Mouse (Mus musculus) liver, embryonic 14.5 days (tissue): ENCODE measurements around the gene Srpx2. TPM values are rescaled to one million over a fixed set of nuclear protein-coding genes. Genes with fewer than 3 reads are reported as not detected.

Source experiments
- ATAC-seq: fragments of 200-750 bp; cut with Nextera tagmentation; 2 replicates; pipeline ENCODE4 v1.8.0; 2017; ENCODE audit warnings: moderate number of reproducible peaks, mild to moderate bottlenecking, moderate library complexity; ENCODE audit not compliant: insufficient read depth
- DNase-seq, 3 experiments: peaks; one replicate each; pipeline ENCODE4 v3.0.0-alpha.2; 2012 to 2013; ENCODE audit warnings: low read depth in 3 of 3, low spot score in 3 of 3
- H3K27ac ChIP-seq: fragments of 300-500 bp; sonication (generic); 2 replicates; pipeline ENCODE4 v1.5.1; 2014; ENCODE audit warnings: moderate library complexity, mild to moderate bottlenecking, control low read depth, inconsistent platforms
- H3K27me3 ChIP-seq: fragments of 300-500 bp; sonication (generic); 2 replicates; pipeline ENCODE4 v1.6.1; 2014; ENCODE audit warnings: mild to moderate bottlenecking, low read length, moderate library complexity; ENCODE audit not compliant: control insufficient read depth, insufficient read depth
- H3K36me3 ChIP-seq: fragments of 300-500 bp; sonication (generic); replicated peaks from 2 replicates; pipeline ENCODE4 v1.6.1; 2014; ENCODE audit warnings: low read depth; ENCODE audit not compliant: control insufficient read depth, insufficient read depth
- H3K4me1 ChIP-seq, 2 experiments: fragments of 200-500 bp in 1 of 2; fragments of 300-500 bp in 1 of 2; sonication (generic) in 1 of 2; replicated peaks; 2 replicates each; pipeline ENCODE4 v1.6.1; 2012 to 2014; ENCODE audit warnings: antibody characterized with exemption in 1 of 2, inconsistent platforms in 1 of 2, low read length in 1 of 2; ENCODE audit not compliant: control insufficient read depth in 2 of 2, insufficient read depth in 2 of 2
- H3K4me2 ChIP-seq: fragments of 300-500 bp; sonication (generic); 2 replicates; pipeline ENCODE4 v1.6.1; 2014; ENCODE audit warnings: low read depth, mild to moderate bottlenecking, control low read depth, moderate library complexity
- H3K4me3 ChIP-seq, 2 experiments: fragments of 200-500 bp in 1 of 2; fragments of 300-500 bp in 1 of 2; sonication (generic) in 1 of 2; 2 replicates each; pipeline ENCODE4 v1.5.1; 2012 to 2014; ENCODE audit warnings: low read depth in 2 of 2, low read length in 2 of 2, mild to moderate bottlenecking in 2 of 2, control low read depth in 1 of 2, inconsistent platforms in 1 of 2, moderate library complexity in 1 of 2; ENCODE audit not compliant: insufficient read depth in 1 of 2
- H3K9ac ChIP-seq: fragments of 300-500 bp; sonication (generic); replicated peaks from 2 replicates; pipeline ENCODE4 v1.6.1; 2014; ENCODE audit warnings: mild to moderate bottlenecking, control low read depth, moderate library complexity
- H3K9me3 ChIP-seq: fragments of 300-500 bp; sonication (generic); 2 replicates; pipeline ENCODE4 v1.6.1; 2016; ENCODE audit warnings: low read length, mixed read lengths; ENCODE audit not compliant: control insufficient read depth
- CTCF ChIP-seq: IDR thresholded peaks from 2 replicates; pipeline ENCODE4 v1.5.1; 2016; ENCODE audit warnings: antibody characterized with exemption, low read depth, control low read depth
- EP300 ChIP-seq: IDR thresholded peaks from 2 replicates; pipeline ENCODE4 v1.6.1; 2016; ENCODE audit warnings: antibody characterized with exemption, low read depth
- WGBS: fragments of 180-500 bp; shearing (Covaris S2); extraction: QIAGEN DNeasy Blood & Tissue Kit; methylation state at CpG from one replicate; pipeline ENCODE4 v1.1.7; 2014; ENCODE audit not compliant: insufficient replicate concordance; 5-methylcytosine and 5-hydroxymethylcytosine counted together
- polyA plus RNA-seq, 2 experiments: library from polyadenylated mRNA; depleted of rRNA in 1 of 2; stranded (reverse) in 1 of 2; unstranded in 1 of 2; fragments of >200 nt; fragmentation: Nextera tagmentation in 1 of 2; extraction: Ambion mirVana in 1 of 2; gene quantifications; 2 replicates each; pipeline versions ENCODE4 v1.2.1 to v1.2.3; 2012 to 2014

Gene Srpx2
- polyA plus RNA-seq, 2 experiments, result 0.27 to 0.28 TPM

DNA sequence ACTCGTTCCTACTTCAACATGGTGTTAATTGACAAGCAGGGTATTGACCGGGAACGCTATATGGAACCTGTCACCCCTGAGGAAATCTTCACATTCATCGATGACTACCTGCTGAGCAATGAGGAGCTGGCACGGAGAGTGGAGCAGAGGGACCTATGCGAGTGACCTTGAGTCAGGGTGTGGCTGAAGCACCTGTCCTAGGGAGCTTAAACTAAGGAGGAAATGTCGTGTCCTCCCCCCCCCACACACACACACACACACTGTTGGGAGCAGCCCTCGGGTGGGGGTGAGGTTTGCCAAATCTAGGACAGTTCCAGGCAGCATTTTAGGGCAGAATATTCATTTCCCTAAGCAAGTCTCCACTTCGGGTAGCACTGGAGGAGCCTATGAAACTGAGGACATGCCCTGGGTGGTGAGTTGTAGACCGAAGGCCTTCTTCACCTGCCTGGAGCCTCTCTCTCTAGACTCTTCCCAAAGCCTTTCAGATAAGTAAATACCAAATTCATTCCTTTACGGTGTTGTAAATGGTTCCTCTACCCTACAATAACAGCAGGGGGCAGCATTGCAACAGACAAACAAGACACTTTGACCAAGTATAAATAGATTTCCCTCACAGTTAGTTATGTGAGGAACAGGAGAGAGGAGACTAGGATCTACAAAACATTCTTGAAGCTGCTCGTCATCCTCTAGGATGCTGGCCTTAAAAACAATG is 23.2 kb downstream of the Srpx2 start:
- WGBS, result 41% methylated on average over 12 of the region's 12 CpGs
- H3K9ac ChIP-seq, result no peak overlapping the region

DNA sequence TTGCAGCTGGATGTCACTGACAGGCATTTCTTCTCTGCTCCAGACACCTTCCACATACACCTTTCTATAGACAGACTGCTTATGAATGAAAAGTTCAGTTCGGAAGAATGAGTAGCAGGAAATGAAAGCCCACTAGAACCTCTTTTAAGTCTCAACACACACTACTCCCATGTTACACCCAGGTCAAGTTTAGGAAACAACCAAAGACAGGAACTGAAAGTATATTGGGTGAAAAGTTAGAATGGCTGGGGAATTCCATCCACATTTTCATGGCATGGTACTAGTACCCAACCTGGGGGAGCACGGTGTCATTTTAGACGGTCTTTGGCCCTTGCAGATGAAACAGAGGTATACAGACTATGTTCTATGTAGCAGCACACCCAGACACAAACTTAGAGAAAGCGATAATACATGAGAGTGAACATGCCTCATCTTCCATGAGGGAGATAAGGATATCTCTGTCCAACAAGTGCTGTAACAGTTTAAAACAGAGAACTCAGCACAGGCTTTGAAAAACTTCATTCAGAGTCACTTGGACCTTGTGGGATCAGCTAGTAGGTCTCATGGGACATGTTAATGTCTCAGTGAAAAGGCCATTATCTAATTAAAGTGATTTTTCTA is 28.5 kb downstream of the Srpx2 start:
- peak; percentile 73; the same call in 1 of the 2 replicates for ATAC-seq
- H3K36me3 ChIP-seq, result no peaks in the 10 kb centered on the region
- no peaks in the 10 kb centered on the region for H3K9me3 ChIP-seq
- DNase-seq, result no peak
- no peak overlapping the region for H3K4me3 ChIP-seq
- no peak overlapping the region for H3K27ac ChIP-seq
- no peaks in the 10 kb centered on the region for H3K4me1 ChIP-seq
- H3K27me3 ChIP-seq, result no peaks in the 10 kb centered on the region
- no peak overlapping the region for H3K9ac ChIP-seq
- TF ChIP-seq EP300 (peak; percentile 34; the same call in 1 of the 2 replicates), CTCF (no peak)
- H3K4me2 ChIP-seq, result no peak overlapping the region
- 43% methylated on average over 4 of the region's 4 CpGs for WGBS

More for the DNA sequence above, 23.2 kb downstream of the Srpx2 start:
- Histone ChIP-seq H3K36me3 (no peaks in the 10 kb centered on the region), H3K4me2 (no peak overlapping the region), H3K27ac (no peak overlapping the region), H3K9me3 (no peaks in the 10 kb centered on the region), H3K27me3 (no peaks in the 10 kb centered on the region), H3K4me1 (no peaks in the 10 kb centered on the region), H3K4me3 (no peak overlapping the region)
- peak; percentile 11 to 16 (median 12) for DNase-seq
- TF ChIP-seq EP300 (no peak), CTCF (peak; percentile 45; the same call in 1 of the 2 replicates)
- ATAC-seq, result no peak

DNA sequence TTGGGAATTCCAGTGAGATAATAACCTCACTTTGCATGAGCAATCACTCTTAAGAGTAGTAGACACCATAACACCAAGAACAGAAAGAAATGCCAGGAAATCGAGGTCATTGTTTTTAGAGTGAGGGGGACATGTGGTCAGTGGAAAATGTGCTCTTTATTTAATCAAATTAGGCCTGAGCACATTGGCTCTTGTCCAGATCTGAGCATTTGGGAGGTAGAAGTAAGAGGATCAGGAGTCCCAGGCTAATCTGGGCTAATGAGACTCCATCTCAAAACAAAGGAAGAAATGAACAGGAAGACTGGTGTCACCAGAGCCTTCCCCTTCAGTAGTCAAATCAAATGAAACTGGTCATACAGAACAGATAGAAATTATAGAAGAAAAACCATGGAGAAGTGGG is 31.3 kb downstream of the Srpx2 start:
- Histone ChIP-seq H3K36me3 (no peaks in the 10 kb centered on the region), H3K27me3 (no peaks in the 10 kb centered on the region), H3K4me1 (no peaks in the 10 kb centered on the region), H3K9ac (no peak overlapping the region), H3K4me2 (no peak overlapping the region), H3K9me3 (no peaks in the 10 kb centered on the region), H3K4me3 (no peak overlapping the region), H3K27ac (no peak overlapping the region)
- TF ChIP-seq CTCF (no peak), EP300 (no peak)
- ATAC-seq, result no peak
- 41% methylated on average over 1 of the region's 1 CpGs for WGBS
- DNase-seq, result no peak

DNA sequence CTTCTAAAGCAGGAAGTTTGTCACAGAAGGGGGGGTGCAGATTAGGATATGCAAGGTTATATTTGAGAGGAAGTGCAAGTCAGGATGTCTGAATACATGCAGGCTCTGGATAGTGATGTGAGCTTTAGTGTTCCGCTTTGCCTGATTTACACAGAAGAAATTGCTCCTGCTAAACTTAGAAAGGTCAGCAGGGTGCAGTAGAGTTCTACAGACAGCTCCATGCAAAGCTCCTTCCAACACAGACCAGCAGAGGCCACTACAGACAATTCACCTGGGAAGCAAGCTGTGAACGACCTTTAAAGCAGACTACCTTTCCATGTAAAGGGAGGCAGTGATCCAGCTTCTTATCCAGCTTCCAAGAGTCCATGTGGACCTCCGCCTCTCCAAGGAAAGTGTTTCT is 39.2 kb downstream of the Srpx2 start:
- Histone ChIP-seq H3K36me3 (no peaks in the 10 kb centered on the region), H3K27me3 (no peaks in the 10 kb centered on the region), H3K27ac (no peak overlapping the region), H3K4me1 (no peaks in the 10 kb centered on the region), H3K4me3 (no peak overlapping the region), H3K9ac (no peak overlapping the region), H3K4me2 (no peak overlapping the region), H3K9me3 (no peaks in the 10 kb centered on the region)
- 35% methylated on average over 3 of the region's 3 CpGs for WGBS
- TF ChIP-seq EP300 (no peak), CTCF (peak; percentile 71)
- ATAC-seq, result no peak; the same call in 1 of the 2 replicates
- DNase-seq, result peak in 2 of 3 experiments; percentile 7 to 16

DNA sequence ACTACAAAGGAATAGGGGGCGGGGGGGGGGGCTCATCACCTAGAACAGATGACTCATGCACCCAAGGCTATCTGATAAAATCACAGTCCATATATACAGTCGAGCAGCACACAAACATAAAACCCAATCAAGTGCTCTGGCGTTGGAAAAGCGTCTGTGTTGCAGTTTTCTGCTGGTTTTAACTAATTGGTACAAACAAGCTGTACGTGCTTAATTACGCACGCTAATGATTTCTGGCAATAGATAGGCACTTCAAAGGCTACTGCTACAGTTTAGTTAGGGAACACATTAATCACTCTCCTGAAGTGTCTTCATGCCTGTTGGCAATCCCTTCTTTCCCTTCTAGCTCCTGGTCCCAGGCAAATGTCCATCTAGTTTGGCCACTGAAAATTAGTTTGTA is 46.4 kb downstream of the Srpx2 start:
- DNase-seq, result no peak
- Histone ChIP-seq H3K4me1 (no peaks in the 10 kb centered on the region), H3K4me3 (no peak overlapping the region), H3K27me3 (no peaks in the 10 kb centered on the region), H3K9me3 (no peaks in the 10 kb centered on the region), H3K36me3 (no peaks in the 10 kb centered on the region), H3K4me2 (no peak overlapping the region), H3K9ac (no peak overlapping the region), H3K27ac (no peak overlapping the region)
- ATAC-seq, result no peak
- TF ChIP-seq EP300, result no peak
- no peak for TF ChIP-seq CTCF
- 57% methylated on average over 7 of the region's 7 CpGs for WGBS
